Mouse (Mus musculus) forebrain, embryonic 14.5 days (tissue): ENCODE results near the gene Synpr. TPM values are rescaled to one million over a fixed set of nuclear protein-coding genes. Genes with fewer than 3 reads are reported as not detected.

ENCODE experiments used
- ATAC-seq: fragments of 200-750 bp; cut with Nextera tagmentation; 2 replicates; pipeline ENCODE4 v1.8.0; 2017; ENCODE audit warnings: mild to moderate bottlenecking, moderate library complexity
- DNase-seq: peaks from one replicate; pipeline ENCODE4 v3.0.0-alpha.2; 2015; ENCODE audit warnings: low spot score
- H3K27ac ChIP-seq: fragments of 300-500 bp; sonication (generic); 2 replicates; pipeline ENCODE4 v1.5.1; 2014; ENCODE audit warnings: low read depth, mild to moderate bottlenecking, control low read depth, low read length, moderate library complexity
- H3K27me3 ChIP-seq: fragments of 300-500 bp; sonication (generic); replicated peaks from 2 replicates; pipeline ENCODE4 v1.6.1; 2014; ENCODE audit warnings: low read length, control low read depth, mixed read lengths; ENCODE audit not compliant: control insufficient read depth, insufficient read depth
- H3K36me3 ChIP-seq: fragments of 300-500 bp; sonication (generic); 2 replicates; pipeline ENCODE4 v1.6.1; 2014; ENCODE audit warnings: low read length, control low read depth; ENCODE audit not compliant: control insufficient read depth, insufficient read depth
- H3K4me1 ChIP-seq: fragments of 300-500 bp; sonication (generic); 2 replicates; pipeline ENCODE4 v1.6.1; 2014; ENCODE audit warnings: antibody characterized with exemption, low read length, control low read depth; ENCODE audit not compliant: control insufficient read depth, insufficient read depth
- H3K4me2 ChIP-seq: fragments of 300-500 bp; sonication (generic); 2 replicates; pipeline ENCODE4 v1.6.1; 2014; ENCODE audit warnings: mild to moderate bottlenecking, control low read depth, low read length
- H3K4me3 ChIP-seq: fragments of 300-500 bp; sonication (generic); 2 replicates; pipeline ENCODE4 v1.5.1; 2014; ENCODE audit warnings: low read depth, low read length, control low read depth
- H3K9ac ChIP-seq: fragments of 300-500 bp; sonication (generic); 2 replicates; pipeline ENCODE4 v1.6.1; 2014; ENCODE audit warnings: mild to moderate bottlenecking, low read length, control low read depth, moderate library complexity
- H3K9me3 ChIP-seq: fragments of 300-500 bp; sonication (generic); replicated peaks from 2 replicates; pipeline ENCODE4 v1.6.1; 2016; ENCODE audit warnings: low read length, control low read depth, mixed read lengths; ENCODE audit not compliant: control insufficient read depth
- WGBS: fragments of 180-500 bp; shearing (Covaris S2); extraction: QIAGEN DNeasy Blood & Tissue Kit; methylation state at CpG from one replicate; pipeline ENCODE4 v1.1.7; 2014; 5-methylcytosine and 5-hydroxymethylcytosine counted together
- polyA plus RNA-seq: library from polyadenylated mRNA; unstranded; fragments of >200 nt; fragmentation: Nextera tagmentation; extraction: Ambion mirVana; gene quantifications from 2 replicates; pipeline ENCODE4 v1.2.1, GENCODE M21; 2014

The Synpr gene
- polyA plus RNA-seq, 1 experiment from 2014 or later = 28.9 TPM

DNA sequence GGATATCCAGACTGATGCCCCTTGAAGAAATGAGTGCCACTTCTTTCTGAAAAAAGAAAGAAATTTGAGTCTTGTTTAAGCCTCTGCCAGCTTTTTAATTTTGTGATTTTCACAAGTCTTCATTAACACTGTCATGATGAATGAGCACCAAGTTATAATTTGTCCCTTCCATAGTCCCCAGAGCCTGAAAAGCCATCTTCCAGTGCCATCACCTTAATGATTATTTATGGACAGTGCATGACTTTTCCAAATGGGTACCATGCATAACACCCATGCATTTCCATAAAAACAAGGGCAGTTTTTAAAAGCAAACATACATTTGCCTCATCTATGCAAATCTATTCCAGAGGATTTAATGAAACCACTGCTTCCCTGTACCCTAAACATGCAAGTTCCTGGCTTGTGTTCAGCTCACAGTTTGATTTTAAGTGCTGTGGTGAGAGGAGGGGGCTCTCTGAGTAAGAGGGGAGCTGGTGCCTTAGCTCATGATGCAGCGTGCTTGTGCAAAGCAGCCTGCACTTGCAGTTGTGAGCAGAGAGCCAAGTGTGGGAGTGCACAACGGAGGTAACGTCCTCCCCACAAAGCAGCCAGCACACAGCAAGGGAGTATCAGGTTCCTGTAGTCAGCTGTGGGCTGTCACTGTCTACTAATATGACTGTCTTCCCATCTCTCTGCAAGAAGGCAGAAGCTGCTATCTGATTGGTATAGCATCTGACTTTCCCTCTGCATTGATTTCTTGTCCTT, 169.1 kb downstream of the Synpr start:
- ATAC-seq (peak; percentile 35; the same call in 1 of the 2 replicates), DNase-seq (peak; percentile 54)
- Histone ChIP-seq H3K36me3 (no peaks in the 10 kb centered on the region), H3K27ac (peak overlapping the region; percentile 27; the same call in 1 of the 2 replicates), H3K9me3 (no peaks in the 10 kb centered on the region), H3K4me1 (peaks cover 10% of the 10 kb centered on the region), H3K9ac (0 out of 2 replicates have a peak overlapping the region, but pooled peaks have one; percentile 18), H3K27me3 (no peaks in the 10 kb centered on the region), H3K4me2 (peak overlapping the region; percentile 12; the same call in 1 of the 2 replicates), H3K4me3 (no peak overlapping the region)
- WGBS = 37% methylated on average over 3 of the region's 3 CpGs

GRCm38 (mm10) chr14:13454991-13455390, 170.4 kb downstream of the Synpr start:
- peaks cover 10% of the 10 kb centered on the region for H3K4me1 ChIP-seq
- H3K9me3 ChIP-seq = no peaks in the 10 kb centered on the region
- no peak overlapping the region for H3K4me3 ChIP-seq
- H3K27me3 ChIP-seq = no peaks in the 10 kb centered on the region
- DNase-seq (peak; percentile 49), ATAC-seq (peak; percentile 74)
- no peak overlapping the region for H3K4me2 ChIP-seq
- no peak overlapping the region for H3K9ac ChIP-seq
- no peaks in the 10 kb centered on the region for H3K36me3 ChIP-seq
- no peak overlapping the region for H3K27ac ChIP-seq

DNA sequence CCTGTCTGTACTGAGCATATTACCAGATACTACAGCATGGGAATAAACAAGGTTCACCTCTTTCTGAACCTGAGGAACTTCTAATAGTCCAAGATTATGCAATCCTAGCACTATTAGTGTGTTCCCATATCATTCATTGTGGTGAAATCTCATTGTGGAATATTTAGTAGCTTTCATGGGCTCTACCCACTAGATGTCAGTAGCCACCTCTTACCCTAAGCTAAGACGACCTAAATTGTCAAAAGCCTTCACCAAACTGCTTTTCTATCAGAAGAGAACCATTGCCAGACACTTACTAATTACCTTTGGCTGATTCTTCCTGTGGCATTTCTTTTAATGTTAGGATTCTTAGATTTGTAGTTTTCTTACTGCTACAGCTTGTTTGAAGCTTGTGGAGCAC, 174.8 kb downstream of the Synpr start:
- no peaks in the 10 kb centered on the region for H3K36me3 ChIP-seq
- no peak overlapping the region for H3K4me2 ChIP-seq
- H3K27me3 ChIP-seq = no peaks in the 10 kb centered on the region
- H3K27ac ChIP-seq = no peak overlapping the region
- H3K9me3 ChIP-seq = no peaks in the 10 kb centered on the region
- peaks cover 6% of the 10 kb centered on the region for H3K4me1 ChIP-seq
- H3K9ac ChIP-seq = no peak overlapping the region
- peak; percentile 53 for DNase-seq
- 17% methylated on average over 1 of the region's 1 CpGs for WGBS
- H3K4me3 ChIP-seq = no peak overlapping the region
- ATAC-seq = no peak

DNA sequence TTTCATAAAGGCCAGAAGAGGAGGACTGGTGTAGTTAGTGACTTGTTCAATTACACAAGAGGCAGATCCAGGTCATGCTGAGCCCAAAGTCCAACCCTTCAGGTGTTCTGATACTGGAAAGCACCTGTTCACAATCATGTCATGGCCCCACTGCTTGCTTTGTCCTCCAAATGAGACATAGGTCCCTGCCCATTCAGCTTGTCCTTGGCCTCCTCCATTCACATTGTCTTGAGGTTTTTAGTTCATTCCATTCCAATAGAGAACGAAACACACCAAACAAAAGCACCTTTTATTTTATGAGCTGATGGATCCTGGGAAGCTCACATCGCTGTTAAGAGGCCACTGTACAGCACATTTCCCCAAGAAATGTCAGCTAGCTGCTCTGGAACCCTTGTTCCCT, 184.6 kb downstream of the Synpr start:
- no peaks in the 10 kb centered on the region for H3K36me3 ChIP-seq
- no peak overlapping the region for H3K4me2 ChIP-seq
- no peak overlapping the region for H3K9ac ChIP-seq
- WGBS = 63% methylated on average over 2 of the region's 2 CpGs
- DNase-seq (no peak), ATAC-seq (no peak)
- no peak overlapping the region for H3K4me3 ChIP-seq
- no peaks in the 10 kb centered on the region for H3K4me1 ChIP-seq
- H3K27me3 ChIP-seq = no peaks in the 10 kb centered on the region
- no peaks in the 10 kb centered on the region for H3K9me3 ChIP-seq
- H3K27ac ChIP-seq = no peak overlapping the region

DNA sequence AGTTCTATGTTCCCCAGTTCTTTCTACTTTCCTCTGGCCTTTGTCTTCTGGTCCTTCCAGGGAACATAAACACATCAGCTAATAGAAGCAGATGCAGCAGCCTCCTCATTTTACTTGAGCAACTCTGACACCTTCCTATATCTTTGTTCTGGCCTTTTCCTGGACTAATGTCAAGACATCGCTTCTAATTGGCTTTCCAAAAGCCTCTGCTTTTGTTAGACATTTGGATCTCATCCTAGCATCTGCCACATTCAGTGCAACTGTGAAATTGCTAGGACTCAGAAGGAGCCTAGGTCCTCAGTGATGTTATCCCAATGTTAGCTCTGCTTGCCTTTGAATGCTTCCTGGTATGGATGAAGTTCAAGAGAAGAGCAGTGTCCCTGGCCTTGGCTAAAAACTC, 193.2 kb downstream of the Synpr start:
- H3K36me3 ChIP-seq = no peaks in the 10 kb centered on the region
- H3K4me2 ChIP-seq = no peak overlapping the region
- ATAC-seq (no peak), DNase-seq (peak; percentile 50)
- H3K4me3 ChIP-seq = no peak overlapping the region
- WGBS = 39% methylated on average over 1 of the region's 1 CpGs
- no peak overlapping the region for H3K27ac ChIP-seq
- H3K27me3 ChIP-seq = no peaks in the 10 kb centered on the region
- no peaks in the 10 kb centered on the region for H3K9me3 ChIP-seq
- H3K4me1 ChIP-seq = no peaks in the 10 kb centered on the region
- H3K9ac ChIP-seq = no peak overlapping the region

GRCm38 (mm10) chr14:13505355-13505754, 220.8 kb downstream of the Synpr start:
- H3K27me3 ChIP-seq = no peaks in the 10 kb centered on the region
- H3K9ac ChIP-seq = no peak overlapping the region
- H3K4me3 ChIP-seq = no peak overlapping the region
- DNase-seq = no peak
- H3K4me1 ChIP-seq = no peaks in the 10 kb centered on the region
- no peak for ATAC-seq
- no peak overlapping the region for H3K27ac ChIP-seq
- 57% methylated on average over 5 of the region's 5 CpGs for WGBS
- no peaks in the 10 kb centered on the region for H3K36me3 ChIP-seq
- no peaks in the 10 kb centered on the region for H3K9me3 ChIP-seq
- H3K4me2 ChIP-seq = no peak overlapping the region

GRCm38 (mm10) chr14:13518608-13519139, 234.1 kb downstream of the Synpr start:
- WGBS = 74% methylated on average over 5 of the region's 5 CpGs
- Histone ChIP-seq H3K36me3 (no peaks in the 10 kb centered on the region), H3K4me2 (no peak overlapping the region), H3K4me3 (no peak overlapping the region), H3K9ac (no peak overlapping the region), H3K27me3 (no peaks in the 10 kb centered on the region), H3K4me1 (peaks cover 3% of the 10 kb centered on the region; the same call in 1 of the 2 replicates), H3K9me3 (no peaks in the 10 kb centered on the region), H3K27ac (peak overlapping the region; percentile 73; the same call in 1 of the 2 replicates)
- peak; percentile 56 for DNase-seq
- ATAC-seq = peak; percentile 62; the same call in 1 of the 2 replicates

DNA sequence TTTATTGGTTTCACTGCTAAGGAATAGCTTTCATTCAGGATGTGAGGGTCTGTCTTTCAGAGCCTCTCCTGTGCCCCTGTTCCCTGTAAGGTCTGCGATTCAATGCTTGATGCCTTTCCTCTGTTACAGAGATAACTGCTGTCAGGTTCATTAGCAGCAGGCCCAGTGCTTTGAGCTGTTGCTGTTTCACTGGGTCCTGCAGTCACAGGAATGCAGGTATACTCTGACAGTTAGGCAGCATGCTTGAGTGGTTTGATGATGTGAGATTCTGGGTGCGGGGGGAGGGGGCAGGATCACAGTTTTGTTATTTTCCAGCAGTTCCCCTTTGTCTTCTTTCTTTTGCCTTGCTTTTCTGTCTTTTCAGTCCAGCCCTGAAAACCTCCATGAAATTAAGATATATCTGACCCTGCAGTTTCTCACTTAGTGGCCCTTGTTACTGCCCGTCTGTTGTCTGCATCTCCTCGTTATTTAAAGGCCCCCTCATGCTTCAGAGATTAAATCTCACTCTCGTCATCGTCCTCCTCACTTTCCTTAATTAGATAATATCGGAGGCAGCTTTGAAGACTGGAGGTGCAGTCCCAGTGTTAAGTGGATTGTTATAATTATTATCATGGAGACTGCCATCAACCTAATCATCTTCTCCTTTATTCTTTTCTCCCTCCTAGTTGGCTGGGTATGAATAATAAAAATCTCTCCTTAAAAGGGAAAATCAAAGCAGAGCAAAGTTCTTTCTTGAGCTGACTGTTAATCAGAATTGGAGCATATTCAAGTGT, 234.8 kb downstream of the Synpr start:
- H3K4me2 ChIP-seq = 0 out of 2 replicates have a peak overlapping the region, but pooled peaks have one; percentile 8
- ATAC-seq (peak; percentile 81), DNase-seq (peak; percentile 66)
- H3K4me1 ChIP-seq = peaks cover 3% of the 10 kb centered on the region; the same call in 1 of the 2 replicates
- 7% methylated on average over 7 of the region's 7 CpGs for WGBS
- H3K9me3 ChIP-seq = no peaks in the 10 kb centered on the region
- H3K9ac ChIP-seq = no peak overlapping the region; the same call in 1 of the 2 replicates
- H3K27ac ChIP-seq = peak overlapping the region; percentile 73
- H3K27me3 ChIP-seq = no peaks in the 10 kb centered on the region
- H3K4me3 ChIP-seq = no peak overlapping the region
- H3K36me3 ChIP-seq = no peaks in the 10 kb centered on the region
